Mouse (Mus musculus): ENCODE data around the gene Clec16a. TPM values are rescaled to one million over a fixed set of nuclear protein-coding genes. Genes with fewer than 3 reads are reported as not detected.

Clec16a gene
- polyA plus RNA-seq, 1 experiment = 25.2 TPM

GRCm38 (mm10) chr16:10540763-10541597, 4.2 kb upstream of the Clec16a start:
- Histone ChIP-seq H3K4me1 (replicated peaks; ENCODE audit: control insufficient read depth, insufficient read depth, low read length) (peaks cover 38% of the 10 kb centered on the region), H3K27me3 (ENCODE audit: control insufficient read depth, insufficient read depth, low read length) (no peaks in the 10 kb centered on the region), H3K36me3 (ENCODE audit: control insufficient read depth, insufficient read depth, low read length) (no peaks in the 10 kb centered on the region), H3K4me3 (ENCODE audit: control insufficient read depth, insufficient read depth, low read length) (peak overlapping the region; percentile 81), H3K27ac (ENCODE audit: control insufficient read depth, insufficient read depth, low read length) (peak overlapping the region; percentile 61; the same call in 1 of the 2 replicates)
- 70% methylated on average over 16 of the region's 16 CpGs for WGBS
- TF ChIP-seq CTCF (IDR thresholded peaks at IDR 0.05; ENCODE audit: borderline replicate concordance, control insufficient read depth, extremely low read depth, insufficient read depth, low read length, poor library complexity) = no peak
- DNase-seq = no peak

GRCm38 (mm10) chr16:10541598-10541930, 3.6 kb upstream of the Clec16a start:
- Histone ChIP-seq H3K36me3 (ENCODE audit: control insufficient read depth, insufficient read depth, low read length) (no peaks in the 10 kb centered on the region), H3K4me3 (ENCODE audit: control insufficient read depth, insufficient read depth, low read length) (peak overlapping the region; percentile 81), H3K4me1 (replicated peaks; ENCODE audit: control insufficient read depth, insufficient read depth, low read length) (peaks cover 35% of the 10 kb centered on the region), H3K27me3 (ENCODE audit: control insufficient read depth, insufficient read depth, low read length) (no peaks in the 10 kb centered on the region), H3K27ac (ENCODE audit: control insufficient read depth, insufficient read depth, low read length) (peak overlapping the region; percentile 61; the same call in 1 of the 2 replicates)
- TF ChIP-seq POLR2A (IDR thresholded peaks at IDR 0.05; ENCODE audit: control insufficient read depth, extremely low read depth, insufficient read depth, low read length, poor library complexity) (no peak), CTCF (IDR thresholded peaks at IDR 0.05; ENCODE audit: borderline replicate concordance, control insufficient read depth, extremely low read depth, insufficient read depth, low read length, poor library complexity) (no peak)
- 19% methylated on average over 7 of the region's 7 CpGs for WGBS
- DNase-seq = no peak

DNA sequence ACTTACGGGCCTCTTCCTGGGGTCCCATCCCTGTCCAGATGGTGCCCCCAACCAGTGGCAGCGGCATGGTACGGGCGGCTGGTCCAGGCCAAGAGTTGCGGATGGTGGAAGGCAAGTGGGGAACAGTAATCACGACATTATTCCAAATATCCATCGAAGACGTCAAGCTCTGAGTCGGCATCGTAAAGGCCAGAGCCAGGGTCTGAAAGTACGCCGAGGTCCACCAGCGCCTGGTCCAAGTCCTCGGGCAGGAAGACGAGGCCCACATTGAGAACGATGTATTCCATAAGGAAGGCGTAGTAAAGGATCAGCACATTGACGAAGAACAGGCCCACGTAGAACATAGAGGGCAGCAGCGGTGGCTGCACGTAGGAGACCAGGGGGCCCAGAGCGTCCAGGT, 2.9 kb upstream of the Clec16a start:
- peak overlapping the region; percentile 61; the same call in 1 of the 2 replicates for H3K27ac ChIP-seq (ENCODE audit: control insufficient read depth, insufficient read depth, low read length)
- no peaks in the 10 kb centered on the region for H3K36me3 ChIP-seq (ENCODE audit: control insufficient read depth, insufficient read depth, low read length)
- 2% methylated on average over 22 of the region's 22 CpGs for WGBS
- H3K4me1 ChIP-seq (replicated peaks; ENCODE audit: control insufficient read depth, insufficient read depth, low read length) = peaks cover 35% of the 10 kb centered on the region
- TF ChIP-seq POLR2A (IDR thresholded peaks at IDR 0.05; ENCODE audit: control insufficient read depth, extremely low read depth, insufficient read depth, low read length, poor library complexity) = no peak
- TF ChIP-seq CTCF (IDR thresholded peaks at IDR 0.05; ENCODE audit: borderline replicate concordance, control insufficient read depth, extremely low read depth, insufficient read depth, low read length, poor library complexity) = no peak
- no peak for DNase-seq
- peak overlapping the region; percentile 81 for H3K4me3 ChIP-seq (ENCODE audit: control insufficient read depth, insufficient read depth, low read length)
- H3K27me3 ChIP-seq (ENCODE audit: control insufficient read depth, insufficient read depth, low read length) = no peaks in the 10 kb centered on the region

GRCm38 (mm10) chr16:10542698-10543365, 2.3 kb upstream of the Clec16a start, which contains the start of gene Dexi:
Dexi (minus strand) TSS chr16:10543054.
- Histone ChIP-seq H3K27me3 (ENCODE audit: control insufficient read depth, insufficient read depth, low read length) (no peaks in the 10 kb centered on the region), H3K27ac (ENCODE audit: control insufficient read depth, insufficient read depth, low read length) (peak within 1 kb of the TSS; percentile 61; the same call in 1 of the 2 replicates), H3K36me3 (ENCODE audit: control insufficient read depth, insufficient read depth, low read length) (no peaks in the 10 kb centered on the region), H3K4me1 (replicated peaks; ENCODE audit: control insufficient read depth, insufficient read depth, low read length) (peaks cover 35% of the 10 kb centered on the region), H3K4me3 (ENCODE audit: control insufficient read depth, insufficient read depth, low read length) (peak within 1 kb of the TSS; percentile 81)
- peak; percentile 94 for DNase-seq
- WGBS = under 1% methylated on average over 57 of the region's 61 CpGs
- TF ChIP-seq CTCF (IDR thresholded peaks at IDR 0.05; ENCODE audit: borderline replicate concordance, control insufficient read depth, extremely low read depth, insufficient read depth, low read length, poor library complexity) (no peak), POLR2A (IDR thresholded peaks at IDR 0.05; ENCODE audit: control insufficient read depth, extremely low read depth, insufficient read depth, low read length, poor library complexity) (peak; percentile 98)

DNA sequence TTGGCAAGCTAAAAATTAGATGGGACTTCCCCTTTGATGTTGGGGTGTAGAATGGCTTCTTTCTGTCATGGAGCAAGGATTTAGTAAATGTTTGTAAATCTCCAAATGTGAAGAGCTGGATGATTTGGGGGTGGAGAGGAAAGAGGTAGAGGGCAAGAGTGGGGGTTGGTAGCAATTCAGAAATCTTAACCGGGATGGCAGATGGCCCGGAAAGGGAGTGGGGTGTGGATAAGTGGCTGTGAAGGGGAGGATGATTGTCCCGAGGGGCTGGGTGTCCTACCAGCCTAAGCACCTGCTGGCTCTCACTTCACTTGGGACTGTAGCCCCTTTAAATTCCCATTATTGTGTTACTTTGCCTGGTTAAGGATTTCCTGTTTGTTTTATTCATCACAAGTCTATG, 1.7 kb downstream of the Clec16a start:
- Histone ChIP-seq H3K27me3 (ENCODE audit: control insufficient read depth, insufficient read depth, low read length) (no peaks in the 10 kb centered on the region), H3K27ac (ENCODE audit: control insufficient read depth, insufficient read depth, low read length) (no peak overlapping the region), H3K4me1 (replicated peaks; ENCODE audit: control insufficient read depth, insufficient read depth, low read length) (peaks cover 8% of the 10 kb centered on the region), H3K36me3 (ENCODE audit: control insufficient read depth, insufficient read depth, low read length) (no peaks in the 10 kb centered on the region), H3K4me3 (ENCODE audit: control insufficient read depth, insufficient read depth, low read length) (no peak overlapping the region)
- 85% methylated on average over 3 of the region's 3 CpGs for WGBS
- TF ChIP-seq POLR2A (IDR thresholded peaks at IDR 0.05; ENCODE audit: control insufficient read depth, extremely low read depth, insufficient read depth, low read length, poor library complexity) = no peak
- TF ChIP-seq CTCF (IDR thresholded peaks at IDR 0.05; ENCODE audit: borderline replicate concordance, control insufficient read depth, extremely low read depth, insufficient read depth, low read length, poor library complexity) = no peak
- DNase-seq = no peak

GRCm38 (mm10) chr16:10548938-10549337, 3.8 kb downstream of the Clec16a start:
- DNase-seq = no peak
- no peak for TF ChIP-seq POLR2A (IDR thresholded peaks at IDR 0.05; ENCODE audit: control insufficient read depth, extremely low read depth, insufficient read depth, low read length, poor library complexity)
- TF ChIP-seq CTCF (IDR thresholded peaks at IDR 0.05; ENCODE audit: borderline replicate concordance, control insufficient read depth, extremely low read depth, insufficient read depth, low read length, poor library complexity) = no peak
- no peak overlapping the region for H3K27ac ChIP-seq (ENCODE audit: control insufficient read depth, insufficient read depth, low read length)

More at GRCm38 (mm10) chr16:10548938-10549337, 3.8 kb downstream of the Clec16a start:
- H3K27me3 ChIP-seq (ENCODE audit: control insufficient read depth, insufficient read depth, low read length) = no peaks in the 10 kb centered on the region
- peaks cover 6% of the 10 kb centered on the region for H3K4me1 ChIP-seq (replicated peaks; ENCODE audit: control insufficient read depth, insufficient read depth, low read length)
- H3K36me3 ChIP-seq (ENCODE audit: control insufficient read depth, insufficient read depth, low read length) = no peaks in the 10 kb centered on the region
- WGBS = 96% methylated on average over 3 of the region's 3 CpGs
- H3K4me3 ChIP-seq (ENCODE audit: control insufficient read depth, insufficient read depth, low read length) = no peak overlapping the region
